Mouse (Mus musculus) hindlimb bud, embryonic 11.5 days (tissue): ENCODE measurements at regions not wholly inside any gene's neighbourhood (a gene's known extent, or its start where the extent isn't known, plus 50 kb on each side); places are given as distances from the start of the nearest gene placed in this dataset.

Experiments
- DNase-seq: peaks from one replicate; pipeline ENCODE4 v3.0.0-alpha.2; 2012; ENCODE audit warnings: low read depth, low spot score; ENCODE audit errors: extremely low spot score

- no peak for DNase-seq
These were observed 771.7 kb upstream of the Car8 start for GRCm38 (mm10) chr4:9010381-9011128.

- no peak for DNase-seq
These were observed 770.8 kb upstream of the Car8 start for GRCm38 (mm10) chr4:9009656-9010055.

- no peak for DNase-seq
These were observed 767.2 kb upstream of the Car8 start for GRCm38 (mm10) chr4:9005938-9006626.

- no peak for DNase-seq
These were observed 765.0 kb upstream of the Car8 start for GRCm38 (mm10) chr4:9003891-9004290.

GRCm38 (mm10) chr4:9002380-9002779 lies 763.5 kb upstream of the Car8 start:
- no peak for DNase-seq

- no peak for DNase-seq
These were observed 759.8 kb upstream of the Car8 start for GRCm38 (mm10) chr4:8998606-8999005.

- DNase-seq = no peak
These were observed 753.3 kb upstream of the Car8 start for GRCm38 (mm10) chr4:8992171-8992570.

GRCm38 (mm10) chr4:8990551-8990950 lies 751.7 kb upstream of the Car8 start:
- no peak for DNase-seq

- no peak for DNase-seq
These were observed 750.8 kb upstream of the Car8 start for GRCm38 (mm10) chr4:8989614-8990013.

- no peak for DNase-seq
These were observed 750.3 kb upstream of the Car8 start for GRCm38 (mm10) chr4:8989110-8989509.

GRCm38 (mm10) chr4:8988345-8988733 lies 749.5 kb upstream of the Car8 start:
- no peak for DNase-seq

GRCm38 (mm10) chr4:8987544-8988344 lies 748.9 kb upstream of the Car8 start:
- DNase-seq = no peak

GRCm38 (mm10) chr4:8986394-8987091 lies 747.7 kb upstream of the Car8 start:
- DNase-seq = no peak

- DNase-seq = no peak
These were observed 745.3 kb upstream of the Car8 start for GRCm38 (mm10) chr4:8984059-8984606.

- no peak for DNase-seq
These were observed 740.1 kb upstream of the Car8 start for GRCm38 (mm10) chr4:8978949-8979348.

GRCm38 (mm10) chr4:8969951-8970455 lies 731.2 kb upstream of the Car8 start:
- no peak for DNase-seq

GRCm38 (mm10) chr4:8968741-8969140 lies 729.9 kb upstream of the Car8 start:
- DNase-seq = no peak

GRCm38 (mm10) chr4:8967986-8968385 lies 729.1 kb upstream of the Car8 start:
- DNase-seq = no peak

GRCm38 (mm10) chr4:8965563-8965962 lies 726.7 kb upstream of the Car8 start:
- DNase-seq = no peak

GRCm38 (mm10) chr4:8962959-8963572 lies 724.2 kb upstream of the Car8 start:
- DNase-seq = no peak
